Mouse (Mus musculus) liver, embryonic 14.5 days (tissue): ENCODE data around the gene Asic1. TPM values are rescaled to one million over a fixed set of nuclear protein-coding genes. Genes with fewer than 3 reads are reported as not detected.

Experiments
- ATAC-seq: fragments of 200-750 bp; cut with Nextera tagmentation; 2 replicates; pipeline ENCODE4 v1.8.0; 2017; ENCODE audit warnings: moderate number of reproducible peaks, mild to moderate bottlenecking, moderate library complexity; ENCODE audit not compliant: insufficient read depth
- DNase-seq, 3 experiments: peaks; one replicate each; pipeline ENCODE4 v3.0.0-alpha.2; 2012 to 2013; ENCODE audit warnings: low read depth in 3 of 3, low spot score in 3 of 3
- H3K27ac ChIP-seq: fragments of 300-500 bp; sonication (generic); 2 replicates; pipeline ENCODE4 v1.5.1; 2014; ENCODE audit warnings: moderate library complexity, mild to moderate bottlenecking, control low read depth, inconsistent platforms
- H3K27me3 ChIP-seq: fragments of 300-500 bp; sonication (generic); 2 replicates; pipeline ENCODE4 v1.6.1; 2014; ENCODE audit warnings: mild to moderate bottlenecking, low read length, moderate library complexity; ENCODE audit not compliant: control insufficient read depth, insufficient read depth
- H3K36me3 ChIP-seq: fragments of 300-500 bp; sonication (generic); replicated peaks from 2 replicates; pipeline ENCODE4 v1.6.1; 2014; ENCODE audit warnings: low read depth; ENCODE audit not compliant: control insufficient read depth, insufficient read depth
- H3K4me1 ChIP-seq, 2 experiments: fragments of 200-500 bp in 1 of 2; fragments of 300-500 bp in 1 of 2; sonication (generic) in 1 of 2; replicated peaks; 2 replicates each; pipeline ENCODE4 v1.6.1; 2012 to 2014; ENCODE audit warnings: antibody characterized with exemption in 1 of 2, inconsistent platforms in 1 of 2, low read length in 1 of 2; ENCODE audit not compliant: control insufficient read depth in 2 of 2, insufficient read depth in 2 of 2
- H3K4me2 ChIP-seq: fragments of 300-500 bp; sonication (generic); 2 replicates; pipeline ENCODE4 v1.6.1; 2014; ENCODE audit warnings: low read depth, mild to moderate bottlenecking, control low read depth, moderate library complexity
- H3K4me3 ChIP-seq, 2 experiments: fragments of 200-500 bp in 1 of 2; fragments of 300-500 bp in 1 of 2; sonication (generic) in 1 of 2; 2 replicates each; pipeline ENCODE4 v1.5.1; 2012 to 2014; ENCODE audit warnings: low read depth in 2 of 2, low read length in 2 of 2, mild to moderate bottlenecking in 2 of 2, control low read depth in 1 of 2, inconsistent platforms in 1 of 2, moderate library complexity in 1 of 2; ENCODE audit not compliant: insufficient read depth in 1 of 2
- H3K9ac ChIP-seq: fragments of 300-500 bp; sonication (generic); replicated peaks from 2 replicates; pipeline ENCODE4 v1.6.1; 2014; ENCODE audit warnings: mild to moderate bottlenecking, control low read depth, moderate library complexity
- H3K9me3 ChIP-seq: fragments of 300-500 bp; sonication (generic); 2 replicates; pipeline ENCODE4 v1.6.1; 2016; ENCODE audit warnings: low read length, mixed read lengths; ENCODE audit not compliant: control insufficient read depth
- CTCF ChIP-seq: IDR thresholded peaks from 2 replicates; pipeline ENCODE4 v1.5.1; 2016; ENCODE audit warnings: antibody characterized with exemption, low read depth, control low read depth
- EP300 ChIP-seq: IDR thresholded peaks from 2 replicates; pipeline ENCODE4 v1.6.1; 2016; ENCODE audit warnings: antibody characterized with exemption, low read depth
- WGBS: fragments of 180-500 bp; shearing (Covaris S2); extraction: QIAGEN DNeasy Blood & Tissue Kit; methylation state at CpG from one replicate; pipeline ENCODE4 v1.1.7; 2014; ENCODE audit not compliant: insufficient replicate concordance; 5-methylcytosine and 5-hydroxymethylcytosine counted together
- polyA plus RNA-seq, 2 experiments: library from polyadenylated mRNA; depleted of rRNA in 1 of 2; stranded (reverse) in 1 of 2; unstranded in 1 of 2; fragments of >200 nt; fragmentation: Nextera tagmentation in 1 of 2; extraction: Ambion mirVana in 1 of 2; gene quantifications; 2 replicates each; pipeline versions ENCODE4 v1.2.1 to v1.2.3; 2012 to 2014

Gene Asic1
- polyA plus RNA-seq, 2 experiments: 0.04 to 0.15 TPM

DNA sequence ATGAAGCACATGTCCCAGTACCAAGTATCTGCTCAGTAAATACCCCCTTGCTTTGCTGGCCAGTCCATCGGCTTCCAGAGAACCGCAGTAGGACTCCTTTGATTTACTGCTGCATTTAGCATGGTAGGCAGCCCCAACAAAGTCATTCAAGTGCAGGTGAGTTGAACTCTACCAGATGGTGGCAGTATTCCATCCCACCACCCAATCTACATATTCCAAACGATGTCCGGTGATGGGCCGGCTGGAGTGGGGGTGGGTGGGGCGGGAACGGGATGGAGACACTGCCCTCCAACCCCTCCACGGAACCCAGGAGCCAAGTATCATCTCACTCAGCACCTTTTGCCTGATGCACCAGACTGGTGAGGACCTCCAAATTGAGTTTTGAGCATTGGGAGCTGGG lies 16.9 kb upstream of the Asic1 start:
- Histone ChIP-seq H3K4me1 (peaks cover 29 to 32% of the 10 kb centered on the region in 2 experiments), H3K9ac (no peak overlapping the region), H3K4me3 (no peak overlapping the region), H3K4me2 (peak overlapping the region; percentile 33; the same call in 1 of the 2 replicates), H3K36me3 (peaks cover 3% of the 10 kb centered on the region; the same call in 1 of the 2 replicates), H3K27me3 (peaks cover 46% of the 10 kb centered on the region), H3K9me3 (no peaks in the 10 kb centered on the region), H3K27ac (no peak overlapping the region)
- ATAC-seq (no peak), DNase-seq (no peak)
- TF ChIP-seq CTCF: peak; percentile 34; the same call in 1 of the 2 replicates
- no peak for TF ChIP-seq EP300
- WGBS: 12% methylated on average over 8 of the region's 8 CpGs

DNA sequence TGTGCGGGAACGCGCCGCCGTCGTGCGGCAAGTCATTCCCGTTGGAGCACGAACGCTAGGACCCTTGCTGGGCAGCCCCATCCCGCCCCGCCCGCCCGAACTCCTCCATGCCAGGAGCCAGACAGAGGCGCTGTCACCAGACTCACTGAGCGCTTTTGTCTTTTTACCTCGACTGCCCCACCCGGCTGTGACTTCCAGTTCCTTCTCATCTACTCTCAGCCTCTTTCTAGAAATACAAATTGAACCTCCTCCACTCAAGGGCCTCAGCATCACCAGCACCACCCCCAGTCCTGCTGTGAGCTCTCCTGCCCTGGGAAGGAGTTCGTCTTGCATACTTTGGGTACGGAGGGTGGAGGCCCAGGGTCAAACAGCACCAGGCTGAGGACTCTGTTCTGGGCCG lies 16.3 kb upstream of the Asic1 start:
- H3K27ac ChIP-seq: no peak overlapping the region
- H3K36me3 ChIP-seq: peaks cover 3% of the 10 kb centered on the region; the same call in 1 of the 2 replicates
- H3K9ac ChIP-seq: no peak overlapping the region
- no peak overlapping the region for H3K4me3 ChIP-seq
- peaks cover 28 to 30% of the 10 kb centered on the region in 2 experiments for H3K4me1 ChIP-seq
- 9% methylated on average over 21 of the region's 21 CpGs for whole genome bisulfite sequencing
- H3K4me2 ChIP-seq: peak overlapping the region; percentile 33; the same call in 1 of the 2 replicates
- TF ChIP-seq CTCF (no peak), EP300 (no peak)
- H3K9me3 ChIP-seq: no peaks in the 10 kb centered on the region
- ATAC-seq (no peak), DNase-seq (no peak)
- H3K27me3 ChIP-seq: peaks cover 46% of the 10 kb centered on the region

DNA sequence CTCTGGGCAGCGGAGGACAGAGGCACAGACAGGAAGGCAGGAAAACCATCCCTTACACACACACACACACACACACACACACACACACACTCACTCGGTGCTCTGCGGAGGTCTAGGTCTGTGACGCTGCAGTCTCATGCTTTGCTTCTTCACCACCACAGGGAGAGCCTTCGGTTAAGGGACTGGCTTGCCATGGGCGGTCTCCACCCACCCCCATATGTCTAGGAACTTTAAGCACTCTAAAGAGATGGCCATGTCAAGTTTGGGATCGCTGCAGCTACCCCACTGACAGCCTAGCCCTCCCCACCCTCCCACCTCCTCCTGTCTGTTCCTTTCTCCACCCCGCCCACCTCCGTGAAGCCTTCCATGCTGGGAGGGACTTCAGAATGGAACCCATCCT lies 14.2 kb upstream of the Asic1 start:
- Histone ChIP-seq H3K9ac (no peak overlapping the region), H3K4me3 (no peak overlapping the region), H3K4me2 (no peak overlapping the region), H3K9me3 (no peaks in the 10 kb centered on the region), H3K27me3 (peaks cover 46% of the 10 kb centered on the region), H3K27ac (no peak overlapping the region), H3K36me3 (no peaks in the 10 kb centered on the region), H3K4me1 (peaks cover 13 to 14% of the 10 kb centered on the region in 2 experiments)
- TF ChIP-seq CTCF (no peak), EP300 (no peak)
- DNase-seq (no peak), ATAC-seq (no peak)
- 34% methylated on average over 9 of the region's 9 CpGs for WGBS

DNA sequence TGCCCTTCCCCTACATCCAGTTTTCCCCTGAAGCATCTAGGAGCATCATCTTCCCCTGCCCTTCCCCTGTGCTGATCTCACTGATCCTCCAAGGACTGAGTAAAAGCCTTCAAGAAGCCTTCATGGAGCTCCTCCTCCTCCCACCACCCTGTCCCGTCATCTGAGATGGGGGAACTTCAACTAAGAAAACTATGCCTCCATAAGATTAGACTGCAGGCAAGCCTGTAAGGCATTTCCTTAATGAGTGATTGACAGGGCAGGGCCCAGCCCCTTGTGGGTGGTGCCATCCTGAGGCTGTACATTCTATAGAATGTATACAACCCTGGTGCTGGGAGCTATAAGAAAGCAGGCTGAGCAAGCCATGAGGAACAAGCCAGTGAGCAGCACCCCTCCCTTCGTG lies 11.7 kb upstream of the Asic1 start:
- no peak for TF ChIP-seq EP300
- TF ChIP-seq CTCF: no peak
- no peak overlapping the region for H3K4me3 ChIP-seq
- 27% methylated on average over 2 of the region's 2 CpGs for WGBS
- no peak for DNase-seq
- H3K9me3 ChIP-seq: no peaks in the 10 kb centered on the region
- peaks cover 5 to 14% of the 10 kb centered on the region in 2 experiments for H3K4me1 ChIP-seq
- peaks cover 52% of the 10 kb centered on the region for H3K27me3 ChIP-seq
- no peak overlapping the region for H3K27ac ChIP-seq
- H3K9ac ChIP-seq: no peak overlapping the region
- no peak overlapping the region for H3K4me2 ChIP-seq
- no peak for ATAC-seq
- H3K36me3 ChIP-seq: no peaks in the 10 kb centered on the region

DNA sequence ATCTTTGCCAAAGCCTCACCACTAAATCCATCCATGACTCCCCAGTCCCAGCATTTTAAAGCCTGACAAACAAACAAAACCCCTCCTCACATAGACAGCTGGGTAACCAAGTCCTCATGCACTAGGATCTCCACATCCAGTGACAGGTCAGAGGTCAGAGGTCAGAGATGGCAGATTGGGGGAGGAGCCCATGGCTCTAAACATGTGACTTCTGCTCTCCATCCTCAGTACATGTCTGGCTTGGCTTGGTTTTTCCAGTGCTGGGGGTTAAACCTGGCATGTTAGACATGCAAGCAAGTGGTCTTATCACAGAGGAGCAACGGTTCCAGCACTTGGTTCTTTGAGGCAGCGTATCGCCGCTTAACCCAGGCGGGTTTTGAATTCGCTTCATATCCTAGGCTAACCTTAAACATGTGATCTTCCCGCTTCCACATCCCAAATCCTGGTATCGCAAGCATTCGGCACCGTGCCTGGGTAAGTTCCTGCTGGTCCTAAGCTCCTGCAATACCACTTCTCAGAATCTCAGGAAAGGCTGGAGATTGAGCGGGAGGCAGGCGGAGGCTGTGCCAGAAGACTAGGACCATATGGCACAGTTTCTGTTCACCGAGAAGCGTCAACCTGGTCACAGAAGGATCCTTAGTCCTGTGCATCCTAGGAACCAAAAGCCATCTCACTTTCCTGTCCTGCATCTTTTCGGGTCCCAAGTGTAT lies 8.9 kb upstream of the Asic1 start:
- H3K36me3 ChIP-seq: no peaks in the 10 kb centered on the region
- TF ChIP-seq CTCF (no peak), EP300 (no peak)
- H3K9ac ChIP-seq: no peak overlapping the region
- DNase-seq (no peak), ATAC-seq (no peak)
- H3K4me2 ChIP-seq: no peak overlapping the region
- peaks cover 37% of the 10 kb centered on the region for H3K27me3 ChIP-seq
- no peaks in the 10 kb centered on the region for H3K9me3 ChIP-seq
- H3K4me1 ChIP-seq: peaks cover 19 to 31% of the 10 kb centered on the region in 2 experiments
- H3K4me3 ChIP-seq: no peak overlapping the region
- no peak overlapping the region for H3K27ac ChIP-seq
- 82% methylated on average over 15 of the region's 15 CpGs for WGBS
